Mouse (Mus musculus): ENCODE measurements around the gene Gm7544.

- TF ChIP-seq CTCF (conservative IDR thresholded peaks at IDR 0.05; ENCODE audit: low read length), result no peak
- no peak for TF ChIP-seq POU5F1 (IDR thresholded peaks at IDR 0.05; ENCODE audit: borderline replicate concordance, low read length)
- no peak for TF ChIP-seq NANOG (IDR thresholded peaks at IDR 0.05; ENCODE audit: borderline replicate concordance, low read length)
Measured at GRCm38 (mm10) chr1:82975750-82976149, 19.9 kb upstream of the Gm7544 start.

All from E14TG2a.4 (cell line).